Mouse (Mus musculus): ENCODE measurements around the gene Gtpbp1.

DNA sequence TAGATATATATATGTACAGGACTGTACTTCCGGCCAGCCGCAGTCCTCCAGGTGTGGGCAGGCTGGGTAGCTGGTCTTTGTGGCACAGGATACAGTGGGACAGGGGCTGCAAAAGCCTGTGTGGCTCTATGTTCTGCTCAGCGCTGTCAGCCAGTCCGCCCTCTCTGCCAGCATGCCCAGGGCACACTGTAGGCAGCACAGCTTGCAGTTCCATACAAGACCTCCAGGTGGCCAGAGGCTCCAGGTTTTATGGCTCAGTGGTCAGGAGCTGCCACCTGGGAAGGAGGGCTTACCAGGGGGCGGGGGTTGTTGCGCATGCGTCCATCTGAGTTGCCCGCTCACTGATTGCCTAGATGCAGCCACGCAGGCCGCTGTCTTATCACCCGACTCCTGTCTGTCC lies 57.4 kb downstream of the Gtpbp1 start:
- no peak for TF ChIP-seq POLR2A (IDR thresholded peaks at IDR 0.05; ENCODE audit: control insufficient read depth, low read depth, low read length)
- TF ChIP-seq CTCF (IDR thresholded peaks at IDR 0.05; ENCODE audit: control insufficient read depth, insufficient read depth, insufficient replicate concordance, low read depth, low read length), result peak; percentile 50; the same call in 1 of the 2 replicates
